Mouse (Mus musculus) midbrain, embryonic 12.5 days (tissue): ENCODE measurements around the gene Ccdc93. TPM values are rescaled to one million over a fixed set of nuclear protein-coding genes. Genes with fewer than 3 reads are reported as not detected.

ENCODE experiments used
- ATAC-seq: fragments of 200-750 bp; cut with Nextera tagmentation; 2 replicates; pipeline ENCODE4 v1.8.0; 2017; ENCODE audit warnings: low read depth, moderate TSS enrichment, moderate library complexity; ENCODE audit not compliant: low FRiP score
- H3K27ac ChIP-seq: fragments of 300-500 bp; sonication (generic); replicated peaks from 2 replicates; pipeline ENCODE4 v1.5.1; 2016; ENCODE audit warnings: mild to moderate bottlenecking
- H3K27me3 ChIP-seq: fragments of 300-500 bp; sonication (generic); 2 replicates; pipeline ENCODE4 v1.6.1; 2016; ENCODE audit warnings: mild to moderate bottlenecking
- H3K36me3 ChIP-seq: fragments of 300-500 bp; sonication (generic); 2 replicates; pipeline ENCODE4 v1.6.1; 2016
- H3K4me1 ChIP-seq: fragments of 300-500 bp; sonication (generic); 2 replicates; pipeline ENCODE4 v1.6.1; 2016
- H3K4me2 ChIP-seq: fragments of 300-500 bp; sonication (generic); replicated peaks from 2 replicates; pipeline ENCODE4 v1.6.1; 2016; ENCODE audit warnings: mild to moderate bottlenecking, moderate library complexity
- H3K4me3 ChIP-seq: fragments of 300-500 bp; sonication (generic); 2 replicates; pipeline ENCODE4 v1.5.1; 2016; ENCODE audit warnings: mild to moderate bottlenecking
- H3K9ac ChIP-seq: fragments of 300-500 bp; sonication (generic); replicated peaks from 2 replicates; pipeline ENCODE4 v1.6.1; 2016; ENCODE audit warnings: mild to moderate bottlenecking, moderate library complexity
- H3K9me3 ChIP-seq: fragments of 300-500 bp; sonication (generic); 2 replicates; pipeline ENCODE4 v1.6.1; 2016; ENCODE audit warnings: mild to moderate bottlenecking
- WGBS: fragments of 180-500 bp; shearing (Covaris S2); methylation state at CpG from one replicate; pipeline ENCODE4 v1.1.7; 2016; 5-methylcytosine and 5-hydroxymethylcytosine counted together
- polyA plus RNA-seq: library from polyadenylated mRNA; unstranded; fragments of >200 nt; fragmentation: Nextera tagmentation; extraction: Ambion mirVana; gene quantifications from 2 replicates; pipeline ENCODE4 v1.2.1, GENCODE M21; 2016

Ccdc93 gene
- polyA plus RNA-seq, 1 experiment from 2014 or later: 15.1 TPM

- WGBS: 72% methylated on average over 6 of the region's 6 CpGs
- H3K27me3 ChIP-seq: no peaks in the 10 kb centered on the region
- H3K9me3 ChIP-seq: no peaks in the 10 kb centered on the region
- H3K4me2 ChIP-seq: no peak overlapping the region
- no peak overlapping the region for H3K4me3 ChIP-seq
- H3K36me3 ChIP-seq: peaks cover 27% of the 10 kb centered on the region
- no peak overlapping the region for H3K9ac ChIP-seq
- ATAC-seq: no peak
- H3K27ac ChIP-seq: no peak overlapping the region
- peaks cover 8% of the 10 kb centered on the region; the same call in 1 of the 2 replicates for H3K4me1 ChIP-seq
Measured at GRCm38 (mm10) chr1:121452498-121452897, 21.6 kb downstream of the Ccdc93 start.

- Histone ChIP-seq H3K27me3 (no peaks in the 10 kb centered on the region), H3K4me2 (no peak overlapping the region), H3K27ac (no peak overlapping the region), H3K4me1 (peaks cover 8% of the 10 kb centered on the region; the same call in 1 of the 2 replicates), H3K9me3 (no peaks in the 10 kb centered on the region), H3K9ac (no peak overlapping the region), H3K36me3 (peaks cover 22% of the 10 kb centered on the region), H3K4me3 (no peak overlapping the region)
- ATAC-seq: no peak
- 94% methylated on average over 4 of the region's 4 CpGs for WGBS
Measured at GRCm38 (mm10) chr1:121453053-121453452, 22.2 kb downstream of the Ccdc93 start.

- Histone ChIP-seq H3K9ac (no peak overlapping the region), H3K4me1 (peaks cover 8% of the 10 kb centered on the region; the same call in 1 of the 2 replicates), H3K9me3 (no peaks in the 10 kb centered on the region), H3K4me3 (no peak overlapping the region), H3K36me3 (peaks cover 12% of the 10 kb centered on the region; the same call in 1 of the 2 replicates), H3K27me3 (no peaks in the 10 kb centered on the region), H3K27ac (no peak overlapping the region), H3K4me2 (no peak overlapping the region)
- WGBS: 81% methylated on average over 3 of the region's 6 CpGs
- ATAC-seq: no peak
Measured at GRCm38 (mm10) chr1:121454951-121455350, 24.1 kb downstream of the Ccdc93 start.

- ATAC-seq: no peak; the same call in 1 of the 2 replicates
- 73% methylated on average over 6 of the region's 6 CpGs for WGBS
- H3K9me3 ChIP-seq: no peaks in the 10 kb centered on the region
- H3K27me3 ChIP-seq: no peaks in the 10 kb centered on the region
- H3K9ac ChIP-seq: no peak overlapping the region
- H3K4me2 ChIP-seq: no peak overlapping the region
- peaks cover 38% of the 10 kb centered on the region for H3K36me3 ChIP-seq
- H3K27ac ChIP-seq: no peak overlapping the region
- no peaks in the 10 kb centered on the region for H3K4me1 ChIP-seq
- no peak overlapping the region for H3K4me3 ChIP-seq
Measured at GRCm38 (mm10) chr1:121460077-121460476, 29.2 kb downstream of the Ccdc93 start.

- WGBS: 93% methylated on average over 7 of the region's 7 CpGs
- H3K36me3 ChIP-seq: peaks cover 44% of the 10 kb centered on the region
- no peak overlapping the region for H3K9ac ChIP-seq
- H3K27ac ChIP-seq: no peak overlapping the region
- no peak for ATAC-seq
- no peaks in the 10 kb centered on the region for H3K4me1 ChIP-seq
- no peak overlapping the region for H3K4me3 ChIP-seq
- H3K27me3 ChIP-seq: no peaks in the 10 kb centered on the region
- no peak overlapping the region for H3K4me2 ChIP-seq
- H3K9me3 ChIP-seq: no peaks in the 10 kb centered on the region
Measured at GRCm38 (mm10) chr1:121461895-121462294, 31.0 kb downstream of the Ccdc93 start.

GRCm38 (mm10) chr1:121462643-121463042 lies 31.8 kb downstream of the Ccdc93 start:
- Histone ChIP-seq H3K4me1 (no peaks in the 10 kb centered on the region), H3K9ac (no peak overlapping the region), H3K27me3 (no peaks in the 10 kb centered on the region), H3K4me2 (no peak overlapping the region), H3K27ac (no peak overlapping the region), H3K4me3 (no peak overlapping the region), H3K36me3 (peaks cover 38% of the 10 kb centered on the region), H3K9me3 (no peaks in the 10 kb centered on the region)
- WGBS: 83% methylated on average over 1 of the region's 1 CpGs
- no peak for ATAC-seq

- Histone ChIP-seq H3K9ac (no peak overlapping the region), H3K4me3 (no peak overlapping the region), H3K4me2 (no peak overlapping the region), H3K9me3 (no peaks in the 10 kb centered on the region), H3K27me3 (no peaks in the 10 kb centered on the region), H3K4me1 (no peaks in the 10 kb centered on the region), H3K36me3 (peaks cover 36% of the 10 kb centered on the region), H3K27ac (no peak overlapping the region)
- WGBS: 88% methylated on average over 7 of the region's 7 CpGs
- ATAC-seq: no peak
Measured at GRCm38 (mm10) chr1:121463806-121464205, 33.0 kb downstream of the Ccdc93 start.

GRCm38 (mm10) chr1:121466276-121466675 lies 35.4 kb downstream of the Ccdc93 start:
- no peaks in the 10 kb centered on the region for H3K27me3 ChIP-seq
- H3K4me3 ChIP-seq: no peak overlapping the region
- H3K4me2 ChIP-seq: no peak overlapping the region
- whole genome bisulfite sequencing: 89% methylated on average over 3 of the region's 3 CpGs
- H3K4me1 ChIP-seq: no peaks in the 10 kb centered on the region
- no peak for ATAC-seq
- H3K9me3 ChIP-seq: no peaks in the 10 kb centered on the region
- H3K36me3 ChIP-seq: peaks cover 39% of the 10 kb centered on the region
- no peak overlapping the region for H3K9ac ChIP-seq
- H3K27ac ChIP-seq: no peak overlapping the region

- Histone ChIP-seq H3K4me2 (no peak overlapping the region), H3K36me3 (peaks cover 19% of the 10 kb centered on the region), H3K9me3 (no peaks in the 10 kb centered on the region), H3K27me3 (no peaks in the 10 kb centered on the region), H3K4me3 (no peak overlapping the region), H3K4me1 (no peaks in the 10 kb centered on the region), H3K27ac (no peak overlapping the region), H3K9ac (no peak overlapping the region)
- no peak for ATAC-seq
- 83% methylated on average over 2 of the region's 2 CpGs for WGBS
Measured at GRCm38 (mm10) chr1:121468271-121468670, 37.4 kb downstream of the Ccdc93 start.

GRCm38 (mm10) chr1:121471503-121471902 lies 40.7 kb downstream of the Ccdc93 start:
- Histone ChIP-seq H3K27ac (no peak overlapping the region), H3K9me3 (no peaks in the 10 kb centered on the region), H3K36me3 (peaks cover 6% of the 10 kb centered on the region), H3K4me3 (no peak overlapping the region), H3K9ac (no peak overlapping the region), H3K4me1 (no peaks in the 10 kb centered on the region), H3K27me3 (no peaks in the 10 kb centered on the region), H3K4me2 (no peak overlapping the region)
- WGBS: 61% methylated on average over 5 of the region's 5 CpGs
- ATAC-seq: no peak

- no peak for ATAC-seq
- no peaks in the 10 kb centered on the region for H3K9me3 ChIP-seq
- no peaks in the 10 kb centered on the region for H3K27me3 ChIP-seq
- WGBS: 89% methylated on average over 5 of the region's 5 CpGs
- no peak overlapping the region for H3K27ac ChIP-seq
- H3K4me1 ChIP-seq: no peaks in the 10 kb centered on the region
- H3K4me2 ChIP-seq: no peak overlapping the region
- H3K4me3 ChIP-seq: no peak overlapping the region
- H3K36me3 ChIP-seq: peaks cover 47% of the 10 kb centered on the region
- H3K9ac ChIP-seq: no peak overlapping the region
Measured at GRCm38 (mm10) chr1:121477716-121478115, 46.9 kb downstream of the Ccdc93 start.

- H3K4me2 ChIP-seq: no peak overlapping the region
- no peak overlapping the region for H3K9ac ChIP-seq
- no peak overlapping the region for H3K4me3 ChIP-seq
- H3K27me3 ChIP-seq: no peaks in the 10 kb centered on the region
- ATAC-seq: no peak
- H3K36me3 ChIP-seq: peaks cover 54% of the 10 kb centered on the region
- H3K9me3 ChIP-seq: no peaks in the 10 kb centered on the region
- H3K27ac ChIP-seq: no peak overlapping the region
- WGBS: 89% methylated on average over 12 of the region's 12 CpGs
- no peaks in the 10 kb centered on the region for H3K4me1 ChIP-seq
Measured at GRCm38 (mm10) chr1:121478284-121478980, 47.6 kb downstream of the Ccdc93 start.

- ATAC-seq: no peak
- Histone ChIP-seq H3K36me3 (peaks cover 55% of the 10 kb centered on the region), H3K9me3 (no peaks in the 10 kb centered on the region), H3K4me3 (no peak overlapping the region), H3K4me1 (no peaks in the 10 kb centered on the region), H3K4me2 (no peak overlapping the region), H3K27me3 (no peaks in the 10 kb centered on the region), H3K9ac (no peak overlapping the region), H3K27ac (no peak overlapping the region)
- 97% methylated on average over 5 of the region's 5 CpGs for WGBS
Measured at GRCm38 (mm10) chr1:121479403-121479802, 48.6 kb downstream of the Ccdc93 start.
